ENCODE assay signal across 19 mouse cellular contexts in the genomic region with DNA sequence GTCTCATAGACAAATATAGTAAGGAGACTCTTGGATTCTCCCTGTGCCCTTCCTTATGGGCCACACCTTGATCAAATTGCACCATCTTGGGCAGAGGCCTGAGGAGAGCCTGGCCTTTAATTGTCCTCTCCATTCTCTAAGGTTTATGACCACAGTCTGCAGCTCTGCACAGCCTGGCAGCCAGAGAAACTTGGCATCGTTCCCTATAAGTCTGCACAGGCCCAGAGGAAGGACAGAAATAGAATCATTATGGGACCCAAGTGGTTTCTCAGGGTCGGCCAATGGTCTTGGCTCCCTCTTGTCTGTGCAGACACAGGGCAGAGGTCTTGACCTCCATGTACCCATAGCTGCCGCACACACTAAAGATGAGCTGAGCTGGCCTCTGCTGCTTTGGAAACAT. TPM values are rescaled to one million over a fixed set of nuclear protein-coding genes. Genes with fewer than 3 reads are reported as not detected.
DNase-seq lines count a peak whose midpoint lies in the region; ATAC-seq and TF ChIP-seq lines count a peak whose summit lies in the region.
"Not testable (repeated sequence)": the region's sequence is repeated elsewhere in the genome, so short reads cannot be mapped to it uniquely, and the experiment has no call there.
"Had no signal": no experiment of that assay in that cellular context is flagged by ENCODE, and none has a peak within 500 bp of the region (broad histone marks: within the 10 kb centered on the region; RNA-seq: fewer than 3 reads in every experiment).

No protein-coding gene starts in this region.

- not testable (repeated sequence) for H3K27ac ChIP-seq in embryonic facial prominence, embryonic 15.5 days (replicated peaks); intestine, postnatal 0 days (ENCODE audit: low read depth, low read length); lung, postnatal 0 days (ENCODE audit: low read length)
- H3K27ac ChIP-seq in heart, embryonic 13.5 days (replicated peaks), result peak overlapping the region; percentile 58; the same call in 1 of the 2 replicates
- H3K27ac ChIP-seq in heart, embryonic 16.5 days (ENCODE audit: low read length), result peak overlapping the region; percentile 71

- H3K4me3 ChIP-seq in embryonic facial prominence, embryonic 15.5 days (replicated peaks); heart, embryonic 13.5 days; heart, embryonic 16.5 days (ENCODE audit: low read length); intestine, postnatal 0 days (ENCODE audit: low read depth, low read length); lung, postnatal 0 days (ENCODE audit: low read depth, low read length): not testable (repeated sequence)

- not testable (repeated sequence) for H3K27me3 ChIP-seq in embryonic facial prominence, embryonic 15.5 days; heart, embryonic 13.5 days (replicated peaks); heart, embryonic 16.5 days (ENCODE audit: control insufficient read depth, insufficient read depth, low read length); intestine, postnatal 0 days (replicated peaks; ENCODE audit: control insufficient read depth, insufficient read depth, low read length); lung, postnatal 0 days (replicated peaks; ENCODE audit: insufficient read depth, low read length)

- not testable (repeated sequence) for TF ChIP-seq EP300 in lung, postnatal 0 days (IDR thresholded peaks at IDR 0.05)

- DNase-seq in large intestine, adult 2 months (ENCODE audit: low read depth, low spot score), result peak; percentile 47
- DNase-seq in lung, postnatal 0 days (ENCODE audit: low spot score), result not testable (repeated sequence)

- H3K9me3 ChIP-seq in embryonic facial prominence, embryonic 15.5 days (replicated peaks); heart, embryonic 13.5 days; heart, embryonic 16.5 days (replicated peaks; ENCODE audit: control insufficient read depth, low read length); intestine, postnatal 0 days (ENCODE audit: control insufficient read depth); lung, postnatal 0 days (ENCODE audit: low read length): not testable (repeated sequence)

- 0 out of 2 replicates have a peak, but pooled peaks have one; percentile 64 for ATAC-seq in embryonic facial prominence, embryonic 15.5 days (ENCODE audit: insufficient number of reproducible peaks, low FRiP score, low TSS enrichment, low read depth)
- ATAC-seq in heart, embryonic 13.5 days (ENCODE audit: extremely low read depth, insufficient number of reproducible peaks, low FRiP score, low TSS enrichment), result peak; percentile 63; the same call in 1 of the 2 replicates
- ATAC-seq in heart, embryonic 16.5 days (replicated peaks; ENCODE audit: extremely low read depth, insufficient read depth, low FRiP score), result peak; percentile 93
- peak; percentile 69; the same call in 1 of the 2 replicates for ATAC-seq in intestine, postnatal 0 days
- peak; percentile 55 for ATAC-seq in lung, postnatal 0 days

- TF ChIP-seq CTCF in intestine, postnatal 0 days (IDR thresholded peaks at IDR 0.05; ENCODE audit: low read depth); lung, postnatal 0 days (IDR thresholded peaks at IDR 0.05): not testable (repeated sequence)

- no CpG with 5 or more reads among the region's 3 CpGs for WGBS in embryonic facial prominence, embryonic 15.5 days
- no CpG with 5 or more reads among the region's 3 CpGs for WGBS in heart, embryonic 13.5 days
- no CpG with 5 or more reads among the region's 3 CpGs for WGBS in heart, embryonic 16.5 days
- no CpG with 5 or more reads among the region's 3 CpGs for WGBS in intestine, postnatal 0 days
- WGBS in large intestine, adult 2 months, result no CpG with 5 or more reads among the region's 3 CpGs
- no CpG with 5 or more reads among the region's 3 CpGs for WGBS in lung, postnatal 0 days

- H3K36me3 ChIP-seq in embryonic facial prominence, embryonic 15.5 days; heart, embryonic 13.5 days; heart, embryonic 16.5 days (ENCODE audit: control insufficient read depth, insufficient read depth); intestine, postnatal 0 days (ENCODE audit: control insufficient read depth, insufficient read depth); lung, postnatal 0 days (ENCODE audit: insufficient read depth, low read length): not testable (repeated sequence)

- not testable (repeated sequence) for H3K4me2 ChIP-seq in embryonic facial prominence, embryonic 15.5 days (replicated peaks); heart, embryonic 13.5 days; heart, embryonic 16.5 days (ENCODE audit: low read depth, low read length); intestine, postnatal 0 days (replicated peaks; ENCODE audit: low read depth); lung, postnatal 0 days (replicated peaks; ENCODE audit: low read depth, low read length)

- H3K4me1 ChIP-seq in embryonic facial prominence, embryonic 15.5 days; heart, embryonic 13.5 days; intestine, postnatal 0 days (replicated peaks; ENCODE audit: control insufficient read depth, insufficient read depth, low read length); lung, postnatal 0 days (ENCODE audit: insufficient read depth, low read depth, low read length): not testable (repeated sequence)
- H3K4me1 ChIP-seq in heart, embryonic 16.5 days (ENCODE audit: control insufficient read depth, insufficient read depth, low read length), result peaks cover 12% of the 10 kb centered on the region

- H3K9ac ChIP-seq in embryonic facial prominence, embryonic 15.5 days; heart, embryonic 13.5 days; heart, embryonic 16.5 days (ENCODE audit: low read length); intestine, postnatal 0 days (ENCODE audit: low read depth, low read length); lung, postnatal 0 days (replicated peaks; ENCODE audit: low read depth): not testable (repeated sequence)

RNA-seq across cellular contexts. Expression of gene Zfp160, which starts 42.6 kb away (rescaled TPM):
- 15.8 and 17.0 TPM in 2 replicates for polyA plus RNA-seq in embryonic facial prominence, embryonic 15.5 days (2015; fragmentation: Nextera tagmentation; extraction: Ambion mirVana)
- 8.0 and 10.4 TPM in 2 replicates for polyA plus RNA-seq in heart, embryonic 13.5 days (2015; fragmentation: Nextera tagmentation; extraction: Ambion mirVana)
- 9.0 and 9.3 TPM in 2 replicates for polyA plus RNA-seq in heart, embryonic 16.5 days (2015; fragmentation: Nextera tagmentation; extraction: Ambion mirVana)
- 5.8 and 7.9 TPM in 2 replicates for polyA plus RNA-seq in intestine, postnatal 0 days (2015; fragmentation: Nextera tagmentation; extraction: Ambion mirVana)
- polyA plus RNA-seq in large intestine, adult 2 months (2012; rRNA removed), result 2.4 and 3.4 TPM in 2 replicates
- 7.7 and 8.8 TPM in 2 replicates for polyA plus RNA-seq in lung, postnatal 0 days (2015; fragmentation: Nextera tagmentation; extraction: Ambion mirVana)

RNA-seq across cellular contexts. Expression of gene Vmn1r233, which starts 55.1 kb away (rescaled TPM):
- not detected in 2 replicates for polyA plus RNA-seq in embryonic facial prominence, embryonic 15.5 days (2015; fragmentation: Nextera tagmentation; extraction: Ambion mirVana)
- polyA plus RNA-seq in heart, embryonic 13.5 days (2015; fragmentation: Nextera tagmentation; extraction: Ambion mirVana), result not detected in 2 replicates
- polyA plus RNA-seq in heart, embryonic 16.5 days (2015; fragmentation: Nextera tagmentation; extraction: Ambion mirVana), result not detected in 2 replicates
- polyA plus RNA-seq in intestine, postnatal 0 days (2015; fragmentation: Nextera tagmentation; extraction: Ambion mirVana), result not detected in 2 replicates
- polyA plus RNA-seq in large intestine, adult 2 months (2012; rRNA removed), result not detected in 2 replicates
- not detected in 2 replicates for polyA plus RNA-seq in lung, postnatal 0 days (2015; fragmentation: Nextera tagmentation; extraction: Ambion mirVana)
- polyA plus RNA-seq: activated CD4-positive, CD25-positive, alpha-beta regulatory T cell, adult 4 months; brain, embryonic 14.5 days; cortical plate, adult 2 months; embryonic facial prominence, embryonic 10.5 days; embryonic facial prominence, embryonic 13.5 days; forebrain, embryonic 10.5 days; forebrain, embryonic 13.5 days; forebrain, embryonic 16.5 days; heart, adult 2 months; heart, embryonic 10.5 days; hindbrain, embryonic 12.5 days; hindbrain, embryonic 15.5 days; intestine, embryonic 14.5 days had no signal
